Mouse (Mus musculus) G1E (cell line): Measurements from ENCODE around the gene Il4ra. TPM values are rescaled to one million over a fixed set of nuclear protein-coding genes. Genes with fewer than 3 reads are reported as not detected.

Experiments used
- ATAC-seq: 2 replicates; pipeline ENCODE4 v1.8.0; 2016; ENCODE audit warnings: mild to moderate bottlenecking; ENCODE audit not compliant: insufficient number of reproducible peaks, poor library complexity, low FRiP score, severe bottlenecking; ENCODE audit errors: extremely low read depth
- DNase-seq: peaks from one replicate; pipeline ENCODE4 v3.0.0; 2012; ENCODE audit warnings: low spot score
- H3K27me3 ChIP-seq: 2 replicates; pipeline ENCODE4 v1.6.1; 2012; ENCODE audit warnings: mild to moderate bottlenecking, low read length, inconsistent platforms; ENCODE audit not compliant: insufficient read depth
- H3K36me3 ChIP-seq: replicated peaks from 2 replicates; pipeline ENCODE3; 2012; ENCODE audit warnings: mild to moderate bottlenecking, inconsistent platforms
- H3K4me1 ChIP-seq: 2 replicates; pipeline ENCODE4 v1.6.1; 2012; ENCODE audit warnings: low read depth, low read length, inconsistent platforms, mixed read lengths; ENCODE audit not compliant: insufficient read depth
- H3K4me3 ChIP-seq: 2 replicates; pipeline ENCODE4 v1.5.1; 2012; ENCODE audit warnings: low read depth, mild to moderate bottlenecking, inconsistent platforms, low read length, moderate library complexity, mixed read lengths
- H3K9me3 ChIP-seq: replicated peaks from 2 replicates; pipeline ENCODE4 v1.6.1; 2012; ENCODE audit warnings: inconsistent platforms
- CTCF ChIP-seq: IDR thresholded peaks from 2 replicates; pipeline ENCODE4 v1.5.1; 2012; ENCODE audit warnings: low read depth, low read length, inconsistent platforms, mixed read lengths
- GATA1 ChIP-seq: IDR thresholded peaks from 2 replicates; pipeline ENCODE4 v1.6.1; 2012; ENCODE audit warnings: borderline replicate concordance, low read length, inconsistent platforms, mixed read lengths
- GATA2 ChIP-seq: IDR thresholded peaks from 2 replicates; pipeline ENCODE4 v1.6.1; 2012; ENCODE audit warnings: low read depth, low read length, inconsistent platforms, borderline replicate concordance
- POLR2AphosphoS5 ChIP-seq: IDR thresholded peaks from 2 replicates; pipeline ENCODE4 v1.6.1; 2012; ENCODE audit warnings: low read depth, low read length, inconsistent platforms; ENCODE audit not compliant: insufficient replicate concordance
- TAL1 ChIP-seq: conservative IDR thresholded peaks from 2 replicates; pipeline ENCODE4 v1.6.1; 2012; ENCODE audit warnings: low read depth, low read length, inconsistent platforms, mixed read lengths
- polyA plus RNA-seq: library from polyadenylated mRNA; stranded (reverse); fragments of >175 nt; gene quantifications from 2 replicates; pipeline ENCODE4 v1.2.3, GENCODE M21; 2012
- total RNA-seq, 2 experiments: library from RNA; stranded (forward) in 1 of 2; stranded (reverse) in 1 of 2; fragments of 200-1000 nt in 1 of 2; fragments of >200 nt in 1 of 2; fragmentation: Nextera tagmentation in 1 of 2; gene quantifications; 2 replicates each; pipeline ENCODE4 v1.2.3; 2014 to 2017

Il4ra gene
- total and polyA plus RNA-seq, 3 experiments, result 23.5 to 35.8 (median 27.8) TPM

DNA sequence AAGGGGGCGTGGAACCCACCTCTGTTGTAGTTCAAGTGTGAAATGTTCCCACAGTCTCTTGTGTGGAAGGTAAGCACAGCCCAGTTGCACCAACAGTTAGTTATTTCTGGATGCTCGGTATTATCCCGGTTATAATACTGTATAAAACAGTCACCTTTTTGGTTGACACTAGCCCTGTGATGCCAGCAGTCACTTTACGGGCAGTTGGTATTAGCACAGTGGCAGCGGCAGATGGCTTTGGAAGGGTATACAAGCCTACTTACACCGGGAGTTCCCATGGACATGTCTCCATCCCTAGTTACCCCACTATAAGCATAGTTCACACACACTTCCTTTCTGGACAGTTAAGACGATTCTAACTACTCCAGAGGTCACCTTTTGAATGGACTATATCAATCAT lies 6.6 kb upstream of the Il4ra start:
- TF ChIP-seq CTCF (no peak), TAL1 (no peak)
- Histone ChIP-seq H3K4me3 (no peak overlapping the region), H3K4me1 (peaks cover 44% of the 10 kb centered on the region), H3K27me3 (peaks cover 8% of the 10 kb centered on the region; the same call in 1 of the 2 replicates), H3K36me3 (no peaks in the 10 kb centered on the region), H3K9me3 (no peaks in the 10 kb centered on the region)
- ATAC-seq (no peak), DNase-seq (no peak)

DNA sequence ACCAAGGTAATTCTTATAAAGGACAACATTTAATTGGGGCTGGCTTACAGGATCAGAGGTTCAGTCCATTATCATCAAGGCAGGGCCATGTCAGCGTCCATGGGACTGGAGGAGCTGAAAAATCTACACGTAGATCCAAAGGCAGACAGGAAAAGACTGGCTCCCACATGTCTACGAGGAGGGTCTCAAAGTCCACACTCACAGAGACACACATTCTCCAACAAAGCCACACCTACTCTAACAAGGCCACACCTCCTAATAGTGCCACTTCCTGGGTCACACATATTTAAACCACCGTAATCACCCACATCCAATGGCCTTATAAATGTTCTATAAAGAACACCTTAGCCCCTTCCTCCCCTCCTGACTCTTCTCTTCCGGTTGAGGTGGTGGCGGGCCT lies 5.2 kb upstream of the Il4ra start:
- H3K4me3 ChIP-seq, result no peak overlapping the region
- DNase-seq, result no peak
- TF ChIP-seq CTCF (no peak), GATA2 (no peak), GATA1 (no peak), POLR2AphosphoS5 (no peak), TAL1 (no peak)
- peaks cover 8% of the 10 kb centered on the region; the same call in 1 of the 2 replicates for H3K27me3 ChIP-seq
- peaks cover 46% of the 10 kb centered on the region for H3K4me1 ChIP-seq
- H3K36me3 ChIP-seq, result no peaks in the 10 kb centered on the region
- ATAC-seq, result no peak
- no peaks in the 10 kb centered on the region for H3K9me3 ChIP-seq

DNA sequence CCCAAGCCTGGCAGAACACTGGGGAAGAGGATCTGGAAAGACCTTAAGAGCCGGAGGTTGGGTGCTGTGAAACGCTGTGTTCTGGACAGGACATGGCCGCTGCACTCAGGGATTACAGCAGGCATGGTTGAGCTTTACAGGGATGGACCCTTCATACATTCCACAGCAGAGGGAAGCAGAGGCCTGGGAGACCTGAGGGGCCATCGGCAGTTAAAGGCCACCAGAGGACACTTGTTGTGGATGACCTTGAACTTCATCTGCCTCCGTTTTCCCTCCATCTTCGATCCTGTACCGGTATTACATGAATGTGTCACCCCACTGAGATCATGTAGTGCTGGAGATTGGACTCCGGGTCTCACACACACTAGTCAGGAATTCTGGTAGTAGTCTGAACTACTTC lies 2.0 kb upstream of the Il4ra start:
- H3K27me3 ChIP-seq, result peaks cover 2% of the 10 kb centered on the region; the same call in 1 of the 2 replicates
- no peaks in the 10 kb centered on the region for H3K9me3 ChIP-seq
- peaks cover 55% of the 10 kb centered on the region for H3K4me1 ChIP-seq
- H3K36me3 ChIP-seq, result peaks cover 13% of the 10 kb centered on the region
- H3K4me3 ChIP-seq, result no peak overlapping the region
- DNase-seq (no peak), ATAC-seq (no peak)
- TF ChIP-seq CTCF (no peak), GATA1 (no peak), GATA2 (no peak), POLR2AphosphoS5 (no peak), TAL1 (no peak)

- H3K27me3 ChIP-seq, result peaks cover 2% of the 10 kb centered on the region; the same call in 1 of the 2 replicates
- TF ChIP-seq CTCF (no peak), TAL1 (no peak), GATA1 (no peak), GATA2 (no peak), POLR2AphosphoS5 (no peak)
- DNase-seq (no peak), ATAC-seq (no peak)
- peaks cover 65% of the 10 kb centered on the region for H3K4me1 ChIP-seq
- no peak overlapping the region; the same call in 1 of the 2 replicates for H3K4me3 ChIP-seq
- no peaks in the 10 kb centered on the region for H3K9me3 ChIP-seq
- H3K36me3 ChIP-seq, result peaks cover 18% of the 10 kb centered on the region
Measured at GRCm38 (mm10) chr7:125550881-125551381, 989 bp upstream of the Il4ra start.

DNA sequence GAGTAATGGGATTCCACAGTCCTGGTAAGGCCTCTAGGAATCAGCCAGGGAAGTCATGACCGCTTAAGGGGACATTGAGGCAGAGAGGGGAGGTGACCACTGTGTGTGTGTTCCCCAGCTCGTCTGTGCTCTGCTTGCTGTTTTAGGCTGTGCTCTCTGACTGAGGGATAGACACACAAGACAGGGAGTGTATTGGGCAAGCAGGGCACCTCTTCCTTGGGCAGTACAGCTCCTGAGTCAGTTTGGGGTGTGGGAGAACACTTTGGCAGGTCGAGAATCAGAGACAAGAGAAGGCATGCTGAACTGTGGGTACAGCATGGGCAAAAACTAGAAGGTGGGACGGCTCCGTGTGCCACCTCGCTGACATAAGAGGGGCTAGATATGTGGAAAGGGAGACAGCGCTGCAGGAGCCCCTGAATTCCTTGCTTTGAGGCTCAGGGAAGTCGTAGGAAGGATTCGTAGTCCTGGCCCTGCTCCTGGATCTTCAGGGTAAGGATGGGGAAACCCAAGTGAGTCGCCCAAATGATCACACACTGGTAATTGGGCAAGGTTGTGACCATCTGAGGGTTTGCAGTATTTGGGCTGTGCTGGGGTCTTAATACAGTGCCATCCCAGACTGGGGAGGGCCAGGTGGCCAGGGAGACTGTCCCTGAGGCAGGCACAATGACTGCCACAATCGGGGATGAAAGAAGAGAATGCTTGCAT lies 1.1 kb downstream of the Il4ra start:
- DNase-seq (no peak), ATAC-seq (no peak)
- no peaks in the 10 kb centered on the region for H3K9me3 ChIP-seq
- peaks cover 2% of the 10 kb centered on the region; the same call in 1 of the 2 replicates for H3K27me3 ChIP-seq
- H3K36me3 ChIP-seq, result peaks cover 30% of the 10 kb centered on the region
- TF ChIP-seq GATA1, result no peak
- H3K4me3 ChIP-seq, result peak overlapping the region; percentile 85
- H3K4me1 ChIP-seq, result peaks cover 86% of the 10 kb centered on the region

GRCm38 (mm10) chr7:125553653-125554428 lies 1.9 kb downstream of the Il4ra start:
- Histone ChIP-seq H3K27me3 (no peaks in the 10 kb centered on the region), H3K4me1 (peaks cover 95% of the 10 kb centered on the region), H3K36me3 (peaks cover 39% of the 10 kb centered on the region), H3K4me3 (peak overlapping the region; percentile 85), H3K9me3 (no peaks in the 10 kb centered on the region)
- DNase-seq (no peak), ATAC-seq (no peak)
- TF ChIP-seq TAL1 (no peak), GATA2 (no peak), GATA1 (no peak), CTCF (no peak), POLR2AphosphoS5 (no peak)
